Mouse (Mus musculus): ENCODE measurements around the gene Cmtm2a. TPM values are rescaled to one million over a fixed set of nuclear protein-coding genes. Genes with fewer than 3 reads are reported as not detected.
A peak's percentile ranks its signal among the peaks of the same experiment; 100 is the strongest.

Cmtm2a gene
- polyA plus RNA-seq, 1 experiment from 2014 or later, result not detected

DNA sequence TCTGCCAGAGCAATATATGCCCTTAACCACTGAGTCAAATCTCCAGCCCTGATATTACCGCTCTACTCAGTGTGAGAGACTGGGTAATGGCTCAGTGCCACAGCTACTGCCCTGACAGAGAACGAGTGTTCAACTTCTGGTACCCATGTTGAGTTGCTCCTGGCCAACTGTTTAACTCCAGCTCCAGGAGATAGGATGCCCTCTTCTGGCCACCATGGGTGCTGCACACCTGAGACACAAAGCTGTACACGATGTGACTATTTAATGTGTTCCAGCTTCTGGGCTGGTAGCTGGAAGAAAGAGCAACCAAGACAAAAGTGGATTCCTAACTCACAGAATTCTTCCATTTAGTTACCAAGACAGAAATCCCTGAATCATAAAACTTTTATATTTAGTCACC, 40.0 kb downstream of the Cmtm2a start:
- no peak overlapping the region for H3K27ac ChIP-seq (ENCODE audit: low read length)
- H3K4me2 ChIP-seq (ENCODE audit: low read length), result no peak overlapping the region
- H3K9me3 ChIP-seq (replicated peaks; ENCODE audit: control insufficient read depth, low read length, poor library complexity, severe bottlenecking), result peaks cover 2% of the 10 kb centered on the region; the same call in 1 of the 2 replicates
- H3K9ac ChIP-seq (ENCODE audit: low read depth, low read length), result no peak overlapping the region
- no peak overlapping the region for H3K4me3 ChIP-seq (ENCODE audit: low read depth, low read length)
- WGBS, result 90% methylated on average over 3 of the region's 3 CpGs
- no peaks in the 10 kb centered on the region for H3K27me3 ChIP-seq (ENCODE audit: control insufficient read depth, insufficient read depth, low read depth, low read length)
- H3K36me3 ChIP-seq (ENCODE audit: control insufficient read depth, insufficient read depth, low read length), result peaks cover 7% of the 10 kb centered on the region
- peaks cover 11% of the 10 kb centered on the region for H3K4me1 ChIP-seq (ENCODE audit: control insufficient read depth, insufficient read depth, low read length)
- ATAC-seq, result no peak

DNA sequence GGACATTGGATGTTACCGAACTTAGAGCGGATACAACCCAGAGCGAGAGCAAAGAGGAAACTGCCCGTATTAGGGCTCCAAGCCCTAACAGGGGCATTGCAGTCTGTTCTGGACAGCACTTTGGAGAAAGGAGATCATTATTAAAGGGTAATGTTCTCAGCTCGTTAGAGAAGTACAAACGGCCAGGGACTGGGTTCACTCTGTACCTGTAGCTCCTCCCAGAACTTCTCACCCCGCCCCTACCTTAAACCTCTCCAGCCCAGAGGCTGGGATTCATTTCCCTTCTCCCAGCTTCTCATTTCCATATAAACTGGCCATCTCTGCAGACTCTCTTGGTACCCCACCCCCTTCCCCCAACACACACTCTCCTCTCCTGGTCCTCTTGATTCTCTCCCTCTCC, 41.5 kb downstream of the Cmtm2a start:
- ATAC-seq, result 0 out of 2 replicates have a peak, but pooled peaks have one; percentile 0
- Histone ChIP-seq H3K9me3 (replicated peaks; ENCODE audit: control insufficient read depth, low read length, poor library complexity, severe bottlenecking) (no peaks in the 10 kb centered on the region), H3K27me3 (ENCODE audit: control insufficient read depth, insufficient read depth, low read depth, low read length) (no peaks in the 10 kb centered on the region), H3K4me2 (ENCODE audit: low read length) (peak overlapping the region; percentile 75), H3K27ac (ENCODE audit: low read length) (no peak overlapping the region), H3K9ac (ENCODE audit: low read depth, low read length) (no peak overlapping the region; the same call in 1 of the 2 replicates), H3K4me3 (ENCODE audit: low read depth, low read length) (peak overlapping the region; percentile 72), H3K4me1 (ENCODE audit: control insufficient read depth, insufficient read depth, low read length) (peaks cover 24% of the 10 kb centered on the region), H3K36me3 (ENCODE audit: control insufficient read depth, insufficient read depth, low read length) (no peaks in the 10 kb centered on the region)
- 1% methylated on average over 7 of the region's 7 CpGs for WGBS

GRCm38 (mm10) chr8:104250439-104251367, 42.3 kb downstream of the Cmtm2a start, which contains the start of gene Cklf:
Gene Cklf (plus strand): TSS chr8:104250861.
- H3K4me1 ChIP-seq (ENCODE audit: control insufficient read depth, insufficient read depth, low read length), result peaks cover 24% of the 10 kb centered on the region
- H3K36me3 ChIP-seq (ENCODE audit: control insufficient read depth, insufficient read depth, low read length), result no peaks in the 10 kb centered on the region
- no peaks in the 10 kb centered on the region for H3K9me3 ChIP-seq (replicated peaks; ENCODE audit: control insufficient read depth, low read length, poor library complexity, severe bottlenecking)
- peak within 1 kb of the TSS; percentile 74 for H3K27ac ChIP-seq (ENCODE audit: low read length)
- ATAC-seq, result peak; percentile 85
- no peaks in the 10 kb centered on the region for H3K27me3 ChIP-seq (ENCODE audit: control insufficient read depth, insufficient read depth, low read depth, low read length)
- peak within 1 kb of the TSS; percentile 75 for H3K4me2 ChIP-seq (ENCODE audit: low read length)
- peak within 1 kb of the TSS; percentile 72 for H3K4me3 ChIP-seq (ENCODE audit: low read depth, low read length)
- peak within 1 kb of the TSS; percentile 79 for H3K9ac ChIP-seq (ENCODE audit: low read depth, low read length)
- WGBS, result 3% methylated on average over 41 of the region's 41 CpGs

DNA sequence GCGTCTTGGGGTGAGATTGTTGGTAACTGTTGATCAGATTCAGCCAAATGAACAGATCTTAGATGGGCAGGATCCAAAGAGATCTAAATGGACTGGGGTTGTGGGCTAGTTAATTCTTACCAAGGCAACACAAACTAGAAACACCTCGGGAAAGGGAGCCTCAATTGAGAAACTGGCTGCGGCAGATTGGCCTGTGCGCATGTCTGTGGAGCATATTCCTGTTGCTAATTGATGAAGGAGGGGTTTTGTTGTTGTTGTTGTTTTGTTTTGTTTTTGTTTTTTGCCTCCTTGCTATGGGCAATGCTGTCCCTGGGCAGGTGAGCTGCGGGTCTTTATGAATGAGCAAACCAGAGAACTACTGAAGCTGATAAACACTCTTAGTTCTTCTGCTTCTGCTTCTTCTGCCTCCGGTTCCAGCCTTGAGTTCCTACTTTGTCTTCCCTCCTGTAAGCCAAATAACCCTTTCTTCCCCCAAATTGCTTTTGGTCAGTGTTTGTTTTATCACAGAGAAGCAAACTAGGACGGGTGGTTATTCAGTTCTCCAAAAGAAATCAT, 43.5 kb downstream of the Cmtm2a start:
- Histone ChIP-seq H3K4me2 (ENCODE audit: low read length) (no peak overlapping the region), H3K27me3 (ENCODE audit: control insufficient read depth, insufficient read depth, low read depth, low read length) (no peaks in the 10 kb centered on the region), H3K9me3 (replicated peaks; ENCODE audit: control insufficient read depth, low read length, poor library complexity, severe bottlenecking) (no peaks in the 10 kb centered on the region), H3K9ac (ENCODE audit: low read depth, low read length) (no peak overlapping the region), H3K4me3 (ENCODE audit: low read depth, low read length) (no peak overlapping the region), H3K27ac (ENCODE audit: low read length) (no peak overlapping the region), H3K4me1 (ENCODE audit: control insufficient read depth, insufficient read depth, low read length) (peaks cover 24% of the 10 kb centered on the region), H3K36me3 (ENCODE audit: control insufficient read depth, insufficient read depth, low read length) (0 out of 2 replicates have a peak, but pooled peaks cover 3% of the 10 kb centered on the region)
- WGBS, result 87% methylated on average over 7 of the region's 7 CpGs
- ATAC-seq, result no peak

- Histone ChIP-seq H3K27me3 (ENCODE audit: control insufficient read depth, insufficient read depth, low read depth, low read length) (no peaks in the 10 kb centered on the region), H3K4me2 (ENCODE audit: low read length) (peak within 1 kb of the TSS; percentile 93), H3K36me3 (ENCODE audit: control insufficient read depth, insufficient read depth, low read length) (peaks cover 3% of the 10 kb centered on the region; the same call in 1 of the 2 replicates), H3K9ac (ENCODE audit: low read depth, low read length) (peak within 1 kb of the TSS; percentile 91), H3K27ac (ENCODE audit: low read length) (peak within 1 kb of the TSS; percentile 72), H3K4me1 (ENCODE audit: control insufficient read depth, insufficient read depth, low read length) (peaks cover 24% of the 10 kb centered on the region), H3K4me3 (ENCODE audit: low read depth, low read length) (peak within 1 kb of the TSS; percentile 98), H3K9me3 (replicated peaks; ENCODE audit: control insufficient read depth, low read length, poor library complexity, severe bottlenecking) (no peaks in the 10 kb centered on the region)
- ATAC-seq, result peak; percentile 93
- under 1% methylated on average over 28 of the region's 28 CpGs for WGBS
Observed at GRCm38 (mm10) chr8:104248276-104248675, 44.7 kb downstream of the Cmtm2a start, which contains the start of gene Tk2. Gene Tk2 (minus strand): TSS chr8:104248558.

DNA sequence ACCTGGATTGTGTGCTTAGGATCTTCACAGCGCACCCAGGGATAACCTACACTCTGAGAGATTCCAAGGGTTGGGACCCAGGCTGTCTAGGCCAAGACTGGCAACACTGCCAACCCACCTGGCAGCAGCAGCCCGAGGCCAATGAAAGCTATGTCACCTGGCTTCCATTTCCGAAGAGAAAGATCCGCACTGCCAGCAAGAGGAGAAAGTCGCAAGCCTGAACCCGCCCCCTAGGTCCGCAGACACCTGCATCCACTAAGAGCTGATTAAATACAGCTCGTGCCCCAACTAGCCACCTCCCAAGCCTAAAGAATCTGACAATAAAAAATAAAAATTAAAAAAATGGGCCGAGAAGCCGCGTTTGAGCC, 45.1 kb downstream of the Cmtm2a start:
- Histone ChIP-seq H3K4me1 (ENCODE audit: control insufficient read depth, insufficient read depth, low read length) (peaks cover 24% of the 10 kb centered on the region), H3K9me3 (replicated peaks; ENCODE audit: control insufficient read depth, low read length, poor library complexity, severe bottlenecking) (no peaks in the 10 kb centered on the region), H3K27me3 (ENCODE audit: control insufficient read depth, insufficient read depth, low read depth, low read length) (no peaks in the 10 kb centered on the region), H3K4me2 (ENCODE audit: low read length) (peak overlapping the region; percentile 93), H3K36me3 (ENCODE audit: control insufficient read depth, insufficient read depth, low read length) (peaks cover 5% of the 10 kb centered on the region; the same call in 1 of the 2 replicates), H3K4me3 (ENCODE audit: low read depth, low read length) (peak overlapping the region; percentile 98), H3K27ac (ENCODE audit: low read length) (peak overlapping the region; percentile 72), H3K9ac (ENCODE audit: low read depth, low read length) (peak overlapping the region; percentile 91)
- ATAC-seq, result peak; percentile 18
- 3% methylated on average over 11 of the region's 11 CpGs for WGBS

DNA sequence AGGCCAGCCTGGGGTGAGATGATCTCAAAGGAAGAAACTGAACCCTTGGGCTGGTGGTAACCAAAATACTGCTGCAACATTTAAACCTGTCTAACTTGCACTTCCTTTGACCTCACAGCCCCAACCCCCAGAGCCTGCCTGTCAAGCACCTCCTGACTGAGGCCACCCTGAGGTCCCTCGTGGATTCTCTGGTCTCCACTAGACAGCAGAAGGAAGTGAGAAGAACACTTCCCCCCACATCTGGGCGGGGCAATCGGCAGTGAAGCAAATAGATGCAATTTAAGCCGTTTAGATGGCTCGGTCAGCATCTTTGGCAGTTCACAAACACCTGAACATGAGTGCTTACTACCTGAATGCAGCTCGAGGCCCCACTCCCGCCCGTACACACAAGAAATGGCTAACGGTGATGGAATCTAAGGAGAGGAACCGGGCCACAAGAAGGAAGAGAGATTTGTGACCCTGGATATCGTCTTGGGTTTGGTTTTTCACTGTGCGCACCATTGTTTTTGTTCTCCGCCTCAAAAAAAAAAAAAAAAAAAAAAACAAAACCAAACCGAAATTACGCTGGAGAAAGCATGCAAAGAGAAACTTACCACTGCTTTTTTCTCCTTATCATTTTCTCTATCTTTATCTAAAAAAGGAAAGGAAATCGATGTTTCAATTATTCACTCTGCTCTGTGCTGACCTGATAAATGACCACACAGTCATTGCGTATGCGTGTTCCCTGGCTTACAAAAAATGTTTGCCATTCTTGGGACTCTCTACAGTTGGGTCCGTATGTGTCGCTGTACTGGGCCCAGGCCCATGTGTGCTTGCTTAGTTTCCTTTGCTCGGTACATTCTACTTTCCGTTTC, 45.7 kb downstream of the Cmtm2a start:
- no peak overlapping the region for H3K27ac ChIP-seq (ENCODE audit: low read length)
- peak overlapping the region; percentile 91 for H3K9ac ChIP-seq (ENCODE audit: low read depth, low read length)
- H3K4me2 ChIP-seq (ENCODE audit: low read length), result peak overlapping the region; percentile 93
- no peaks in the 10 kb centered on the region for H3K9me3 ChIP-seq (replicated peaks; ENCODE audit: control insufficient read depth, low read length, poor library complexity, severe bottlenecking)
- peaks cover 11% of the 10 kb centered on the region for H3K36me3 ChIP-seq (ENCODE audit: control insufficient read depth, insufficient read depth, low read length)
- H3K27me3 ChIP-seq (ENCODE audit: control insufficient read depth, insufficient read depth, low read depth, low read length), result no peaks in the 10 kb centered on the region
- H3K4me1 ChIP-seq (ENCODE audit: control insufficient read depth, insufficient read depth, low read length), result peaks cover 24% of the 10 kb centered on the region
- H3K4me3 ChIP-seq (ENCODE audit: low read depth, low read length), result peak overlapping the region; percentile 98
- ATAC-seq, result no peak
- WGBS, result 79% methylated on average over 22 of the region's 22 CpGs

DNA sequence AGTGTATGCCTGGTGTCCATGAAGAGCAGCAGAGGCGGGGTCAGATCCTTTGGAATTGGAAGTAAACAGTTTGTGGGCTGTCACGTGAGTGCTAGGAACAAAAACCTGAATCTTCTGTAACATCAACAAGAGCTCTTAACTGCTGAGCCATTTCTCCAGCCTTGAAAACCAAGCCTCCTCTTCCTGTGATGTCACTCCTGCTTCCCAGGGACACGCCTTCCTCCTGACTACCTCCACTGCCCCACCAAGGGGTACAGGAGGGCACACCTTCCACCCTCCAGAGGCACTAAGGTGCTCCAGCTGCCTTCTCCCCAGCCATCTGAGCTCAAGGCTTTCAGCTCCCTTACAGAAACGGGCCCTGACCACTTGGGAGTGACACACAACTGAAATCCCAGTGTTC, 46.4 kb downstream of the Cmtm2a start:
- H3K4me3 ChIP-seq (ENCODE audit: low read depth, low read length), result no peak overlapping the region
- peaks cover 16% of the 10 kb centered on the region for H3K36me3 ChIP-seq (ENCODE audit: control insufficient read depth, insufficient read depth, low read length)
- H3K9me3 ChIP-seq (replicated peaks; ENCODE audit: control insufficient read depth, low read length, poor library complexity, severe bottlenecking), result no peaks in the 10 kb centered on the region
- WGBS, result 92% methylated on average over 4 of the region's 4 CpGs
- H3K9ac ChIP-seq (ENCODE audit: low read depth, low read length), result no peak overlapping the region
- H3K27me3 ChIP-seq (ENCODE audit: control insufficient read depth, insufficient read depth, low read depth, low read length), result no peaks in the 10 kb centered on the region
- H3K4me2 ChIP-seq (ENCODE audit: low read length), result no peak overlapping the region
- no peak for ATAC-seq
- no peak overlapping the region for H3K27ac ChIP-seq (ENCODE audit: low read length)
- peaks cover 19% of the 10 kb centered on the region for H3K4me1 ChIP-seq (ENCODE audit: control insufficient read depth, insufficient read depth, low read length)
